Mouse (Mus musculus) MEL (cell line): ENCODE measurements around the gene Klk9. TPM values are rescaled to one million over a fixed set of nuclear protein-coding genes. Genes with fewer than 3 reads are reported as not detected.

ENCODE experiments used
- DNase-seq: peaks from one replicate; pipeline ENCODE4 v3.0.0; 2011; ENCODE audit warnings: low read depth, low spot score
- H3K27ac ChIP-seq: 2 replicates; pipeline ENCODE4 v1.5.1; 2012; ENCODE audit warnings: low read depth, mild to moderate bottlenecking, control low read depth, low read length, moderate library complexity; ENCODE audit not compliant: control insufficient read depth
- H3K27me3 ChIP-seq, 2 experiments: fragments of 150-350 bp in 1 of 2; sonication (generic) in 1 of 2; 2 replicates each; pipeline ENCODE4 v1.6.1; 2012; ENCODE audit warnings: low read length in 2 of 2, mild to moderate bottlenecking in 2 of 2, improper control_type of control experiment in 1 of 2, moderate library complexity in 1 of 2; ENCODE audit not compliant: insufficient read depth in 2 of 2, control insufficient read depth in 1 of 2
- H3K36me3 ChIP-seq, 2 experiments: 2 replicates each; pipeline ENCODE4 v1.6.1; 2012 to 2014; ENCODE audit warnings: low read length in 2 of 2, improper control_type of control experiment in 1 of 2, inconsistent platforms in 1 of 2, mild to moderate bottlenecking in 1 of 2; ENCODE audit not compliant: insufficient read depth in 2 of 2, control insufficient read depth in 1 of 2
- H3K4me1 ChIP-seq, 2 experiments: fragments of 150-350 bp in 1 of 2; sonication (generic) in 1 of 2; 2 replicates each; pipeline ENCODE4 v1.6.1; 2012; ENCODE audit warnings: low read length in 2 of 2, improper control_type of control experiment in 1 of 2, mild to moderate bottlenecking in 1 of 2; ENCODE audit not compliant: insufficient read depth in 2 of 2, control insufficient read depth in 1 of 2
- H3K4me3 ChIP-seq, 2 experiments: fragments of 150-350 bp in 1 of 2; sonication (generic) in 1 of 2; 2 replicates each; pipeline ENCODE4 v1.5.1; 2012; ENCODE audit warnings: low read depth in 2 of 2, low read length in 2 of 2, mild to moderate bottlenecking in 2 of 2, moderate library complexity in 2 of 2, control low read depth in 1 of 2, improper control_type of control experiment in 1 of 2; ENCODE audit not compliant: control insufficient read depth in 1 of 2, insufficient read depth in 1 of 2
- H3K79me2 ChIP-seq: 2 replicates; pipeline ENCODE4 v1.6.1; 2012; ENCODE audit warnings: mild to moderate bottlenecking, low read length, moderate library complexity; ENCODE audit not compliant: control insufficient read depth, poor library complexity, insufficient read depth
- H3K9ac ChIP-seq: 2 replicates; pipeline ENCODE4 v1.6.1; 2012; ENCODE audit warnings: low read depth, mild to moderate bottlenecking, control low read depth, low read length, moderate library complexity; ENCODE audit not compliant: control insufficient read depth, poor library complexity, severe bottlenecking
- H3K9me3 ChIP-seq: fragments of 150-350 bp; sonication (generic); replicated peaks from 2 replicates; pipeline ENCODE4 v1.6.1; 2012; ENCODE audit warnings: mild to moderate bottlenecking, low read length, improper control_type of control experiment, moderate library complexity; ENCODE audit not compliant: insufficient read depth
- CHD2 ChIP-seq: IDR thresholded peaks from 2 replicates; pipeline ENCODE4 v1.6.1; 2011; ENCODE audit warnings: low read length, improper control_type of control experiment
- E2F4 ChIP-seq: IDR thresholded peaks from 2 replicates; pipeline ENCODE4 v1.6.1; 2011; ENCODE audit warnings: low read depth, low read length, improper control_type of control experiment, borderline replicate concordance
- ETS1 ChIP-seq: IDR thresholded peaks from 2 replicates; pipeline ENCODE4 v1.6.1; 2012; ENCODE audit warnings: low read depth, mild to moderate bottlenecking, inconsistent platforms, low read length, improper control_type of control experiment, moderate library complexity
- GABPA ChIP-seq: IDR thresholded peaks from 2 replicates; pipeline ENCODE4 v1.6.1; 2012; ENCODE audit warnings: low read depth, mild to moderate bottlenecking, inconsistent platforms, low read length, improper control_type of control experiment, moderate library complexity
- GATA1 ChIP-seq: IDR thresholded peaks from 2 replicates; pipeline ENCODE4 v1.6.1; 2011; ENCODE audit warnings: low read depth, low read length, improper control_type of control experiment
- HCFC1 ChIP-seq: IDR thresholded peaks from 2 replicates; pipeline ENCODE4 v1.6.1; 2012; ENCODE audit warnings: low read depth, mild to moderate bottlenecking, inconsistent platforms, low read length, improper control_type of control experiment, moderate library complexity
- JUND ChIP-seq: IDR thresholded peaks from 2 replicates; pipeline ENCODE4 v1.6.1; 2011; ENCODE audit warnings: low read depth, mild to moderate bottlenecking, improper control_type of control experiment, low read length
- KAT2A ChIP-seq: conservative IDR thresholded peaks from 2 replicates; pipeline ENCODE4 v1.6.1; 2012; ENCODE audit warnings: low read depth, low read length, improper control_type of control experiment, inconsistent platforms
- MAFK ChIP-seq: IDR thresholded peaks from 2 replicates; pipeline ENCODE4 v1.6.1; 2011; ENCODE audit warnings: low read depth, mild to moderate bottlenecking, low read length, improper control_type of control experiment, borderline replicate concordance
- MAX ChIP-seq: IDR thresholded peaks from 2 replicates; pipeline ENCODE4 v1.6.1; 2011; ENCODE audit warnings: low read length, improper control_type of control experiment
- MEF2A ChIP-seq: IDR thresholded peaks from 2 replicates; pipeline ENCODE4 v1.6.1; 2014; ENCODE audit warnings: low read depth, mild to moderate bottlenecking, inconsistent platforms, low read length, improper control_type of control experiment; ENCODE audit not compliant: poor library complexity, insufficient replicate concordance, severe bottlenecking; ENCODE audit errors: extremely low read depth
- MXI1 ChIP-seq: IDR thresholded peaks from 2 replicates; pipeline ENCODE4 v1.6.1; 2011; ENCODE audit warnings: mild to moderate bottlenecking, low read depth, low read length, improper control_type of control experiment
- MYB ChIP-seq: IDR thresholded peaks from 2 replicates; pipeline ENCODE4 v1.6.1; 2011; ENCODE audit warnings: mild to moderate bottlenecking, low read depth, low read length, improper control_type of control experiment
- NELFE ChIP-seq: IDR thresholded peaks from 2 replicates; pipeline ENCODE4 v1.6.1; 2011; ENCODE audit warnings: low read depth, low read length, improper control_type of control experiment
- NRF1 ChIP-seq: IDR thresholded peaks from 2 replicates; pipeline ENCODE4 v1.6.1; 2014; ENCODE audit warnings: low read depth, mild to moderate bottlenecking, inconsistent platforms, low read length, improper control_type of control experiment, moderate library complexity; ENCODE audit not compliant: poor library complexity, insufficient read depth, severe bottlenecking
- POLR2A ChIP-seq, 2 experiments: IDR thresholded peaks; 2 replicates each; pipeline ENCODE4 v1.6.1; 2011 to 2012; ENCODE audit warnings: low read length in 2 of 2, mild to moderate bottlenecking in 2 of 2, control low read depth in 1 of 2, improper control_type of control experiment in 1 of 2, low read depth in 1 of 2, moderate library complexity in 1 of 2; ENCODE audit not compliant: control insufficient read depth in 1 of 2, insufficient read depth in 1 of 2, poor library complexity in 1 of 2
- POLR2AphosphoS5 ChIP-seq: IDR thresholded peaks from 2 replicates; pipeline ENCODE4 v1.6.1; 2012; ENCODE audit warnings: low read depth, borderline replicate concordance, mild to moderate bottlenecking, inconsistent platforms, low read length, moderate library complexity, mixed read lengths
- RAD21 ChIP-seq: IDR thresholded peaks from 2 replicates; pipeline ENCODE4 v1.6.1; 2011; ENCODE audit warnings: mild to moderate bottlenecking, low read depth, low read length, improper control_type of control experiment
- RCOR1 ChIP-seq: IDR thresholded peaks from 2 replicates; pipeline ENCODE4 v1.6.1; 2012; ENCODE audit warnings: low read depth, mild to moderate bottlenecking, inconsistent platforms, low read length, improper control_type of control experiment
- TAL1 ChIP-seq: IDR thresholded peaks from 2 replicates; pipeline ENCODE4 v1.6.1; 2012; ENCODE audit warnings: mild to moderate bottlenecking, inconsistent platforms, low read length, moderate library complexity, mixed read lengths
- TBP ChIP-seq: IDR thresholded peaks from 2 replicates; pipeline ENCODE4 v1.8.0; 2011; ENCODE audit warnings: low read depth, low read length, improper control_type of control experiment
- UBTF ChIP-seq: IDR thresholded peaks from 2 replicates; pipeline ENCODE4 v1.6.1; 2012; ENCODE audit warnings: low read depth, mild to moderate bottlenecking, inconsistent platforms, low read length, improper control_type of control experiment, moderate library complexity, borderline replicate concordance; ENCODE audit not compliant: insufficient read depth
- USF2 ChIP-seq, 2 experiments: IDR thresholded peaks; 2 replicates each; pipeline ENCODE4 v1.6.1; 2011 to 2012; ENCODE audit warnings: improper control_type of control experiment in 2 of 2, low read length in 2 of 2, borderline replicate concordance in 1 of 2, inconsistent platforms in 1 of 2, low read depth in 1 of 2, mild to moderate bottlenecking in 1 of 2; ENCODE audit not compliant: insufficient read depth in 1 of 2
- ZC3H11A ChIP-seq: IDR thresholded peaks from 2 replicates; pipeline ENCODE4 v1.6.1; 2012; ENCODE audit warnings: low read depth, mild to moderate bottlenecking, inconsistent platforms, low read length, improper control_type of control experiment
- ZNF384 ChIP-seq: IDR thresholded peaks from 2 replicates; pipeline ENCODE4 v1.6.1; 2012; ENCODE audit warnings: low read depth, mild to moderate bottlenecking, inconsistent platforms, low read length, improper control_type of control experiment
- polyA plus RNA-seq, 2 experiments: library from polyadenylated mRNA; stranded (reverse) in 1 of 2; unstranded in 1 of 2; fragments of >175 nt in 1 of 2; fragments of >200 nt in 1 of 2; gene quantifications; 2 replicates each; pipeline versions ENCODE4 v1.2.1 to v1.2.4; 2012; ENCODE audit warnings: low replicate concordance in 2 of 2, low read depth in 1 of 2; ENCODE audit not compliant: insufficient read length in 2 of 2, insufficient read depth in 1 of 2, missing spikeins in 1 of 2
- total RNA-seq: library from RNA; depleted of rRNA; stranded (reverse); fragments of 300-350 nt; gene quantifications from 2 replicates; pipeline ENCODE4 v1.2.3, GENCODE M21; 2012

Klk9 gene
- total and polyA plus RNA-seq, 3 experiments, result not detected

GRCm38 (mm10) chr7:43778176-43778970, 13.3 kb upstream of the Klk9 start:
- Histone ChIP-seq H3K4me3 (no peak overlapping the region), H3K27me3 (no peaks in the 10 kb centered on the region; a peak in 1 of 4 replicates), H3K4me1 (no peaks in the 10 kb centered on the region), H3K9me3 (no peaks in the 10 kb centered on the region), H3K27ac (no peak overlapping the region), H3K79me2 (no peaks in the 10 kb centered on the region), H3K36me3 (no peaks in the 10 kb centered on the region), H3K9ac (no peak overlapping the region)
- TF ChIP-seq POLR2A (IDR thresholded peaks at IDR 0.05; ENCODE audit: control insufficient read depth in 1 of 2, insufficient read depth in 1 of 2, low read depth in 1 of 2, low read length in 2 of 2, poor library complexity in 1 of 2), result no peak
- no peak for TF ChIP-seq E2F4
- TF ChIP-seq POLR2AphosphoS5, result no peak
- no peak for TF ChIP-seq HCFC1
- TF ChIP-seq KAT2A, result no peak
- no peak for TF ChIP-seq MEF2A
- TF ChIP-seq RAD21, result no peak
- TF ChIP-seq RCOR1, result no peak
- TF ChIP-seq JUND, result no peak
- TF ChIP-seq MYB, result no peak
- TF ChIP-seq TBP, result no peak
- TF ChIP-seq MAX, result no peak
- no peak for TF ChIP-seq USF2 (IDR thresholded peaks at IDR 0.05; ENCODE audit: borderline replicate concordance in 1 of 2, insufficient read depth in 1 of 2, low read depth in 1 of 2, low read length in 2 of 2)
- no peak for TF ChIP-seq NELFE
- no peak for TF ChIP-seq ZNF384
- no peak for TF ChIP-seq NRF1
- DNase-seq, result no peak

DNA sequence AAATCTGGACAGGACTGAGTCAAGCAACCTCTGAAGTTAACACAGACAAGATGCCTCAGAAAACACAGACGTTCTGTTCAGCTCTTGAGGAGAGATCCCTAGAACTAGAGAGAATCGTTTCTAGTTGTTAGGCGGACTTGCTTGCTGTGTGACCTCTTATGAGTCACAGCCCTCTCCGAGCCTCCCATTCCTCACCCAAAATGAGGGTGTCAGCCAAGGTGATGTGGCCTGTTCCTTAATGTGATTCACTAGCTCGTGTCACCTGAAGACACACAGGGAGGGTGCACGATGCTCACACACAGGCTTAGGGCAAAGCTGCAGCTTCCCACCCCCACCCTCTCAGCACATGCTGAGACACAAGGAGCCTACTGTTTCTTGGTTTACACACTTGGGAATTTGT, 11.4 kb upstream of the Klk9 start:
- Histone ChIP-seq H3K27ac (no peak overlapping the region), H3K4me1 (no peaks in the 10 kb centered on the region), H3K36me3 (no peaks in the 10 kb centered on the region), H3K79me2 (no peaks in the 10 kb centered on the region), H3K9ac (no peak overlapping the region), H3K27me3 (no peaks in the 10 kb centered on the region; a peak in 1 of 4 replicates), H3K9me3 (no peaks in the 10 kb centered on the region), H3K4me3 (no peak overlapping the region)
- DNase-seq, result no peak
- TF ChIP-seq ZC3H11A (no peak), GABPA (no peak), TAL1 (no peak), POLR2AphosphoS5 (no peak), KAT2A (no peak), MXI1 (no peak), RCOR1 (no peak), CHD2 (no peak), MAFK (no peak), UBTF (no peak), ETS1 (no peak), GATA1 (no peak)
